Mouse (Mus musculus) lung, adult 2 months (tissue): Measurements from ENCODE around the gene Mindy2.

ENCODE experiments used
- CTCF ChIP-seq: fragments of 200-500 bp; IDR thresholded peaks from 2 replicates; pipeline ENCODE4 v1.5.1; 2011; ENCODE audit warnings: mild to moderate bottlenecking, low read length, control low read depth; ENCODE audit not compliant: insufficient read depth
- POLR2A ChIP-seq: fragments of 200-500 bp; IDR thresholded peaks from 2 replicates; pipeline ENCODE4 v1.6.1; 2011; ENCODE audit warnings: low read depth, mild to moderate bottlenecking, control low read depth, low read length, borderline replicate concordance; ENCODE audit errors: extremely low read depth

GRCm38 (mm10) chr9:70664847-70665246 is 7.9 kb upstream of the Mindy2 start:
- TF ChIP-seq POLR2A: no peak
- no peak for TF ChIP-seq CTCF
